Mouse (Mus musculus) lung, postnatal 0 days (tissue): ENCODE data around the gene CT030661.1. TPM values are rescaled to one million over a fixed set of nuclear protein-coding genes. Genes with fewer than 3 reads are reported as not detected.

ENCODE experiments used
- polyA plus RNA-seq: library from polyadenylated mRNA; unstranded; fragments of >200 nt; fragmentation: Nextera tagmentation; extraction: Ambion mirVana; gene quantifications from 2 replicates; pipeline ENCODE4 v1.2.1, GENCODE M21; 2015

CT030661.1 gene
- polyA plus RNA-seq, 1 experiment from 2014 or later, result 9.5 TPM

Other genes starting within 250 kb of the CT030661.1 start
- 1.6 and 1.9 TPM in 2 replicates for gene Zfp947, start 148.6 kb downstream of the CT030661.1 start, polyA plus RNA-seq
- 2.8 and 3.0 TPM in 2 replicates for gene Zfp994, start 89.2 kb downstream of the CT030661.1 start, polyA plus RNA-seq
- 8.5 and 9.1 TPM in 2 replicates for gene Zfp944, start 46.6 kb upstream of the CT030661.1 start, polyA plus RNA-seq
- 7.4 and 8.5 TPM in 2 replicates for gene Zfp758, start 46.6 kb upstream of the CT030661.1 start, polyA plus RNA-seq
- 5.7 and 5.9 TPM in 2 replicates for gene Zfp946, start 109.4 kb upstream of the CT030661.1 start, polyA plus RNA-seq